Mouse (Mus musculus): Measurements from ENCODE around the gene Galk2. TPM values are rescaled to one million over a fixed set of nuclear protein-coding genes. Genes with fewer than 3 reads are reported as not detected.

Galk2 gene
- polyA plus RNA-seq, 1 experiment from 2014 or later = 27.0 TPM

GRCm38 (mm10) chr2:125906407-125907066, 47.6 kb downstream of the Galk2 start:
- Histone ChIP-seq H3K4me1 (peaks cover 4% of the 10 kb centered on the region; the same call in 1 of the 2 replicates), H3K4me2 (no peak overlapping the region), H3K36me3 (ENCODE audit: poor library complexity, severe bottlenecking) (0 out of 2 replicates have a peak, but pooled peaks cover 4% of the 10 kb centered on the region), H3K27ac (no peak overlapping the region), H3K9me3 (replicated peaks) (no peaks in the 10 kb centered on the region), H3K4me3 (no peak overlapping the region), H3K9ac (no peak overlapping the region), H3K27me3 (no peaks in the 10 kb centered on the region)
- 86% methylated on average over 4 of the region's 4 CpGs for WGBS
- no peak for ATAC-seq

- 85% methylated on average over 4 of the region's 4 CpGs for WGBS
- Histone ChIP-seq H3K4me2 (no peak overlapping the region), H3K4me1 (peaks cover 4% of the 10 kb centered on the region; the same call in 1 of the 2 replicates), H3K27ac (no peak overlapping the region), H3K9me3 (replicated peaks) (no peaks in the 10 kb centered on the region), H3K36me3 (ENCODE audit: poor library complexity, severe bottlenecking) (0 out of 2 replicates have a peak, but pooled peaks cover 4% of the 10 kb centered on the region), H3K4me3 (no peak overlapping the region), H3K9ac (no peak overlapping the region), H3K27me3 (no peaks in the 10 kb centered on the region)
- ATAC-seq = no peak
Observed at GRCm38 (mm10) chr2:125907580-125908255, 48.8 kb downstream of the Galk2 start.

GRCm38 (mm10) chr2:125914167-125914566, 55.3 kb downstream of the Galk2 start:
- ATAC-seq = no peak
- 73% methylated on average over 1 of the region's 1 CpGs for WGBS

GRCm38 (mm10) chr2:125914713-125915112, 55.8 kb downstream of the Galk2 start:
- H3K4me2 ChIP-seq = no peak overlapping the region
- no peaks in the 10 kb centered on the region for H3K36me3 ChIP-seq (ENCODE audit: poor library complexity, severe bottlenecking)
- no peak overlapping the region for H3K9ac ChIP-seq
- peaks cover 14% of the 10 kb centered on the region; the same call in 1 of the 2 replicates for H3K4me1 ChIP-seq
- no peaks in the 10 kb centered on the region for H3K27me3 ChIP-seq
- ATAC-seq = no peak
- no peak overlapping the region for H3K4me3 ChIP-seq
- no peaks in the 10 kb centered on the region for H3K9me3 ChIP-seq (replicated peaks)
- H3K27ac ChIP-seq = no peak overlapping the region

More at GRCm38 (mm10) chr2:125914167-125914566, 55.3 kb downstream of the Galk2 start:
- H3K27ac ChIP-seq = no peak overlapping the region
- peaks cover 14% of the 10 kb centered on the region; the same call in 1 of the 2 replicates for H3K4me1 ChIP-seq
- no peak overlapping the region for H3K9ac ChIP-seq
- H3K27me3 ChIP-seq = no peaks in the 10 kb centered on the region
- no peak overlapping the region for H3K4me3 ChIP-seq
- no peak overlapping the region for H3K4me2 ChIP-seq
- no peaks in the 10 kb centered on the region for H3K9me3 ChIP-seq (replicated peaks)
- H3K36me3 ChIP-seq (ENCODE audit: poor library complexity, severe bottlenecking) = no peaks in the 10 kb centered on the region

- no peak overlapping the region for H3K4me3 ChIP-seq
- WGBS = 81% methylated on average over 11 of the region's 11 CpGs
- no peak overlapping the region for H3K4me2 ChIP-seq
- H3K27ac ChIP-seq = 0 out of 2 replicates have a peak overlapping the region, but pooled peaks have one; percentile 16
- H3K9ac ChIP-seq = no peak overlapping the region
- H3K9me3 ChIP-seq (replicated peaks) = no peaks in the 10 kb centered on the region
- H3K27me3 ChIP-seq = no peaks in the 10 kb centered on the region
- H3K36me3 ChIP-seq (ENCODE audit: poor library complexity, severe bottlenecking) = no peaks in the 10 kb centered on the region
- peaks cover 14% of the 10 kb centered on the region; the same call in 1 of the 2 replicates for H3K4me1 ChIP-seq
- ATAC-seq = no peak
Observed at GRCm38 (mm10) chr2:125916652-125917296, 57.9 kb downstream of the Galk2 start.

- WGBS = 31% methylated on average over 3 of the region's 3 CpGs
- peak; percentile 65; the same call in 1 of the 2 replicates for ATAC-seq
- Histone ChIP-seq H3K9me3 (replicated peaks) (no peaks in the 10 kb centered on the region), H3K27me3 (no peaks in the 10 kb centered on the region), H3K4me2 (no peak overlapping the region), H3K27ac (0 out of 2 replicates have a peak overlapping the region, but pooled peaks have one; percentile 16), H3K4me1 (peaks cover 14% of the 10 kb centered on the region; the same call in 1 of the 2 replicates), H3K9ac (no peak overlapping the region), H3K4me3 (no peak overlapping the region), H3K36me3 (ENCODE audit: poor library complexity, severe bottlenecking) (no peaks in the 10 kb centered on the region)
Observed at GRCm38 (mm10) chr2:125917297-125917679, 58.4 kb downstream of the Galk2 start.

GRCm38 (mm10) chr2:125921273-125921672, 62.4 kb downstream of the Galk2 start:
- Histone ChIP-seq H3K4me3 (no peak overlapping the region), H3K9ac (no peak overlapping the region), H3K4me1 (peaks cover 14% of the 10 kb centered on the region; the same call in 1 of the 2 replicates), H3K36me3 (ENCODE audit: poor library complexity, severe bottlenecking) (no peaks in the 10 kb centered on the region), H3K27ac (0 out of 2 replicates have a peak overlapping the region, but pooled peaks have one; percentile 10), H3K9me3 (replicated peaks) (no peaks in the 10 kb centered on the region), H3K27me3 (no peaks in the 10 kb centered on the region), H3K4me2 (no peak overlapping the region)
- 50% methylated on average over 5 of the region's 5 CpGs for WGBS
- ATAC-seq = no peak

- Histone ChIP-seq H3K4me1 (peaks cover 10% of the 10 kb centered on the region; the same call in 1 of the 2 replicates), H3K9me3 (replicated peaks) (no peaks in the 10 kb centered on the region), H3K4me3 (no peak overlapping the region), H3K9ac (no peak overlapping the region), H3K36me3 (ENCODE audit: poor library complexity, severe bottlenecking) (no peaks in the 10 kb centered on the region), H3K27ac (no peak overlapping the region), H3K27me3 (no peaks in the 10 kb centered on the region), H3K4me2 (no peak overlapping the region)
- 95% methylated on average over 5 of the region's 5 CpGs for WGBS
- no peak for ATAC-seq
Observed at GRCm38 (mm10) chr2:125922149-125922548, 63.2 kb downstream of the Galk2 start.

- no peak overlapping the region for H3K4me2 ChIP-seq
Observed at GRCm38 (mm10) chr2:125922877-125923276, 64.0 kb downstream of the Galk2 start.

GRCm38 (mm10) chr2:125923346-125923745, 64.4 kb downstream of the Galk2 start:
- 91% methylated on average over 5 of the region's 5 CpGs for WGBS
- H3K27ac ChIP-seq = no peak overlapping the region
- no peak overlapping the region for H3K4me2 ChIP-seq
- H3K4me1 ChIP-seq = 0 out of 2 replicates have a peak, but pooled peaks cover 4% of the 10 kb centered on the region
- H3K9me3 ChIP-seq (replicated peaks) = no peaks in the 10 kb centered on the region
- no peaks in the 10 kb centered on the region for H3K27me3 ChIP-seq
- no peak for ATAC-seq
- H3K9ac ChIP-seq = no peak overlapping the region
- H3K36me3 ChIP-seq (ENCODE audit: poor library complexity, severe bottlenecking) = no peaks in the 10 kb centered on the region
- H3K4me3 ChIP-seq = no peak overlapping the region

More at GRCm38 (mm10) chr2:125922877-125923276, 64.0 kb downstream of the Galk2 start:
- Histone ChIP-seq H3K4me3 (no peak overlapping the region), H3K36me3 (ENCODE audit: poor library complexity, severe bottlenecking) (no peaks in the 10 kb centered on the region), H3K27ac (no peak overlapping the region), H3K9ac (no peak overlapping the region), H3K27me3 (no peaks in the 10 kb centered on the region), H3K4me1 (0 out of 2 replicates have a peak, but pooled peaks cover 4% of the 10 kb centered on the region), H3K9me3 (replicated peaks) (no peaks in the 10 kb centered on the region)
- no peak for ATAC-seq
- 88% methylated on average over 4 of the region's 4 CpGs for WGBS

- 66% methylated on average over 1 of the region's 1 CpGs for WGBS
- ATAC-seq = no peak
- Histone ChIP-seq H3K27me3 (no peaks in the 10 kb centered on the region), H3K9ac (no peak overlapping the region), H3K4me2 (no peak overlapping the region), H3K9me3 (replicated peaks) (no peaks in the 10 kb centered on the region), H3K27ac (no peak overlapping the region), H3K36me3 (ENCODE audit: poor library complexity, severe bottlenecking) (no peaks in the 10 kb centered on the region), H3K4me3 (no peak overlapping the region), H3K4me1 (0 out of 2 replicates have a peak, but pooled peaks cover 4% of the 10 kb centered on the region)
Observed at GRCm38 (mm10) chr2:125924554-125924953, 65.6 kb downstream of the Galk2 start.

- no peaks in the 10 kb centered on the region for H3K27me3 ChIP-seq
- ATAC-seq = no peak
- WGBS = 81% methylated on average over 3 of the region's 3 CpGs
Observed at GRCm38 (mm10) chr2:125925081-125925480, 66.2 kb downstream of the Galk2 start.

More at GRCm38 (mm10) chr2:125925081-125925480, 66.2 kb downstream of the Galk2 start:
- Histone ChIP-seq H3K9ac (no peak overlapping the region), H3K4me3 (no peak overlapping the region), H3K9me3 (replicated peaks) (no peaks in the 10 kb centered on the region), H3K36me3 (ENCODE audit: poor library complexity, severe bottlenecking) (no peaks in the 10 kb centered on the region), H3K4me2 (no peak overlapping the region), H3K4me1 (0 out of 2 replicates have a peak, but pooled peaks cover 4% of the 10 kb centered on the region), H3K27ac (no peak overlapping the region)
